Mouse (Mus musculus) left cerebral cortex, postnatal 36 days (tissue): ENCODE data around the gene Apeh. TPM values are rescaled to one million over a fixed set of nuclear protein-coding genes. Genes with fewer than 3 reads are reported as not detected.

Source experiments
- DNase-seq, 2 experiments: peaks; one replicate each; pipeline ENCODE4 v3.0.0; 2021 to 2022; ENCODE audit warnings: low spot score in 2 of 2, mixed read lengths in 1 of 2
- intact Hi-C: fragments of 180-260 bp; cut with DNase I; formaldehyde crosslinking; loops from one replicate; pipeline ENCODE4 v1.15.1; 2025
- total RNA-seq, 2 experiments: library from RNA; stranded (reverse); gene quantifications; 2 replicates each; pipeline ENCODE4 v1.2.3; 2021

Gene Apeh
- total RNA-seq, 2 experiments from 2014 or later = 23.9 to 39.4 TPM

- intact Hi-C loops = no loop called here
- no peak for DNase-seq
Measured at GRCm38 (mm10) chr9:108056361-108057261, 37.8 kb downstream of the Apeh start.

GRCm38 (mm10) chr9:108055661-108056237 lies 38.7 kb downstream of the Apeh start:
- intact Hi-C loops = no loop called here
- DNase-seq = no peak

GRCm38 (mm10) chr9:108055061-108055460 lies 39.3 kb downstream of the Apeh start:
- DNase-seq = no peak

GRCm38 (mm10) chr9:108054331-108055040 lies 39.9 kb downstream of the Apeh start:
- no peak for DNase-seq
- intact Hi-C loops = loop anchor here (5.0 kb wide), 1 partner anchor 92 kb away; no protein-coding TSS in a partner anchor

More at GRCm38 (mm10) chr9:108055061-108055460, 39.3 kb downstream of the Apeh start:
- intact Hi-C loops = no loop called here

GRCm38 (mm10) chr9:108053665-108054225 lies 40.7 kb downstream of the Apeh start:
- intact Hi-C loops = loop anchor here (5.0 kb wide), 1 partner anchor 91 kb away; no protein-coding TSS in a partner anchor
- no peak for DNase-seq

- intact Hi-C loops = loop anchor here (5.0 kb wide), 1 partner anchor 91 kb away; no protein-coding TSS in a partner anchor
- peak; percentile 94 to 95 for DNase-seq
Measured at GRCm38 (mm10) chr9:108052885-108053664, 41.3 kb downstream of the Apeh start, which contains the start of gene Amigo3. Amigo3 (plus strand) TSS chr9:108053159.

- intact Hi-C loops = loop anchor here (5.0 kb wide), 1 partner anchor 90 kb away; no protein-coding TSS in a partner anchor
- no peak for DNase-seq
Measured at GRCm38 (mm10) chr9:108052411-108052810, 42.0 kb downstream of the Apeh start.

GRCm38 (mm10) chr9:108051931-108052220 lies 42.5 kb downstream of the Apeh start:
- no peak for DNase-seq
- intact Hi-C loops = loop anchor here (5.0 kb wide), 1 partner anchor 90 kb away; no protein-coding TSS in a partner anchor

GRCm38 (mm10) chr9:108051184-108051930 lies 43.0 kb downstream of the Apeh start:
- no peak for DNase-seq
- intact Hi-C loops = loop anchor here (5.0 kb wide), 1 partner anchor 89 kb away; no protein-coding TSS in a partner anchor

GRCm38 (mm10) chr9:108049561-108050251 lies 44.7 kb downstream of the Apeh start:
- intact Hi-C loops = loop anchor here (5.0 kb wide), 2 partner anchors 87 to 147 kb away; no protein-coding TSS in a partner anchor
- DNase-seq = no peak

- intact Hi-C loops = loop anchor here (5.0 kb wide), 1 partner anchor 147 kb away; no protein-coding TSS in a partner anchor
- peak; percentile 95 to 97 for DNase-seq
Measured at GRCm38 (mm10) chr9:108049016-108049455, 45.4 kb downstream of the Apeh start, which contains the start of gene Gmppb. Gmppb (plus strand) TSS chr9:108049242.

- intact Hi-C loops = loop anchor here (5.0 kb wide), 1 partner anchor 146 kb away; no protein-coding TSS in a partner anchor
- no peak for DNase-seq
Measured at GRCm38 (mm10) chr9:108048566-108048955, 45.8 kb downstream of the Apeh start.

- intact Hi-C loops = loop anchor here (5.0 kb wide), 1 partner anchor 146 kb away; no protein-coding TSS in a partner anchor
- no peak for DNase-seq
Measured at GRCm38 (mm10) chr9:108047601-108048565, 46.5 kb downstream of the Apeh start.

GRCm38 (mm10) chr9:108046582-108046981 lies 47.8 kb downstream of the Apeh start:
- no peak for DNase-seq
- intact Hi-C loops = loop anchor here (5.0 kb wide), 1 partner anchor 144 kb away; no protein-coding TSS in a partner anchor

GRCm38 (mm10) chr9:108044751-108045492 lies 49.5 kb downstream of the Apeh start:
- no peak for DNase-seq
- intact Hi-C loops = loop anchor here (5.0 kb wide), 1 partner anchor 143 kb away; no protein-coding TSS in a partner anchor
